In the genomic region with DNA sequence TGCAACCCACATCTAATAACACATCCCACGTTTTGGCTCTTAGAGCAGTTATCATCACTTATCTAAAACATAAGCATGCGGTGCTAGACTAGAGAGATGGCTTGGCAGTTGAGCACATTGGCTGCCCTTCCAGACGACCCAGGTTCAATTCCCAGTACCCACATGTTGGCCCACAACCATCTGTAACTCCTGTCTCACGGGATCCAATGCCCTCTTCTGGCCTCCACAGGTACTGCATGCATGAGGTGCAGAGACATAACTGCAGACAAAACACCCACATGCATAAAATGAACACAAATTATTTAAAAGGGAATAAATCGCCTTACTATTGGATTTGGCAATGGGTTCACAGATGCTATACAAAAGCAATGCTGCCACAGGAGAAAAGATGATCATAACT, we compare ENCODE assay signal across 13 mouse cellular contexts. TPM values are rescaled to one million over a fixed set of nuclear protein-coding genes. Genes with fewer than 3 reads are reported as not detected.
DNase-seq lines count a peak whose midpoint lies in the region; ATAC-seq and TF ChIP-seq lines count a peak whose summit lies in the region.
"Had no signal": no experiment of that assay in that cellular context is flagged by ENCODE, and none has a peak within 500 bp of the region (broad histone marks: within the 10 kb centered on the region; RNA-seq: fewer than 3 reads in every experiment).

No protein-coding gene starts in this region.

- H3K4me2 ChIP-seq in hindbrain, postnatal 0 days (ENCODE audit: low read depth, low read length), result no peak overlapping the region
- no peak overlapping the region for H3K4me2 ChIP-seq in hindbrain, embryonic 11.5 days (replicated peaks; ENCODE audit: low read depth, low read length)
- H3K4me2 ChIP-seq in stomach, postnatal 0 days (replicated peaks; ENCODE audit: low read depth), result no peak overlapping the region
- H3K4me2 ChIP-seq: embryonic facial prominence, embryonic 12.5 days had no signal

- no peak for ATAC-seq in hindbrain, postnatal 0 days
- ATAC-seq in hindbrain, embryonic 11.5 days (ENCODE audit: low FRiP score), result no peak
- ATAC-seq in Patski, result no peak
- ATAC-seq in stomach, postnatal 0 days (ENCODE audit: low FRiP score, low TSS enrichment), result no peak

- H3K9ac ChIP-seq in hindbrain, postnatal 0 days (replicated peaks; ENCODE audit: low read length), result no peak overlapping the region
- no peak overlapping the region for H3K9ac ChIP-seq in hindbrain, embryonic 11.5 days (ENCODE audit: low read depth, low read length)
- H3K9ac ChIP-seq in stomach, postnatal 0 days (ENCODE audit: low read length), result no peak overlapping the region
- H3K9ac ChIP-seq: embryonic facial prominence, embryonic 12.5 days had no signal

- in situ Hi-C loops in Patski (cut with MboI; ENCODE audit: low pct_unique_long_range_greater_than_20kb), result loop anchor here (5.0 to 10.0 kb wide), 3 partner anchors 390 to 918 kb away; a partner anchor contains a TSS

- TF ChIP-seq EP300 in stomach, postnatal 0 days (optimal IDR thresholded peaks at IDR 0.05), result no peak

- no peak for DNase-seq in hindbrain, postnatal 0 days (ENCODE audit: low spot score)
- no peak for DNase-seq in hindbrain, embryonic 11.5 days (ENCODE audit: low spot score)
- peak; percentile 19 for DNase-seq in spleen, adult 12 weeks (ENCODE audit: low spot score)
- no peak for DNase-seq in spleen, postnatal 14 days (ENCODE audit: low spot score in 2 of 2)
- DNase-seq in Patski (ENCODE audit: low read depth, low spot score), result no peak
- DNase-seq in stomach, postnatal 0 days (ENCODE audit: low spot score), result no peak
- no peak for DNase-seq in cerebellum, postnatal 4 days (ENCODE audit: low spot score in 2 of 2)
- DNase-seq in adrenal gland, adult 8-10 months, result no peak
- DNase-seq: heart, postnatal 10 days; kidney, adult 9 months had no signal

- CTCF ChIA-PET in Patski (lab: Charles Lee), result interaction anchor here (0.8 to 7.8 kb wide), 7 partner anchors 127 to 433 kb away, joined by 3 to 58 read pairs (median 3); a partner anchor contains a TSS

- no peaks in the 10 kb centered on the region for H3K27me3 ChIP-seq in hindbrain, postnatal 0 days (ENCODE audit: insufficient read depth, low read length)
- H3K27me3 ChIP-seq in hindbrain, embryonic 11.5 days (ENCODE audit: control insufficient read depth, insufficient read depth, low read length), result no peaks in the 10 kb centered on the region
- no peaks in the 10 kb centered on the region for H3K27me3 ChIP-seq in Patski
- no peaks in the 10 kb centered on the region for H3K27me3 ChIP-seq in stomach, postnatal 0 days (ENCODE audit: control insufficient read depth, insufficient read depth, low read length)
- H3K27me3 ChIP-seq: embryonic facial prominence, embryonic 12.5 days had no signal

- no peak overlapping the region for H3K27ac ChIP-seq in hindbrain, postnatal 0 days
- H3K27ac ChIP-seq in hindbrain, embryonic 11.5 days (ENCODE audit: low read depth, low read length), result no peak overlapping the region
- no peak overlapping the region for H3K27ac ChIP-seq in stomach, postnatal 0 days (replicated peaks)
- H3K27ac ChIP-seq: embryonic facial prominence, embryonic 12.5 days; macrophage had no signal

- WGBS in hindbrain, postnatal 0 days, result 83% methylated on average over 5 of the region's 5 CpGs
- 86% methylated on average over 5 of the region's 5 CpGs for WGBS in hindbrain, embryonic 11.5 days
- WGBS in stomach, postnatal 0 days, result 89% methylated on average over 5 of the region's 5 CpGs

- POLR2A ChIA-PET in Patski (lab: Charles Lee), result no interaction called here

- peak; percentile 59 for TF ChIP-seq CTCF in hindbrain, postnatal 0 days (IDR thresholded peaks at IDR 0.05; ENCODE audit: low read depth)
- TF ChIP-seq CTCF in Patski (IDR thresholded peaks at IDR 0.05), result peak; percentile 58
- peak; percentile 65 for TF ChIP-seq CTCF in stomach, postnatal 0 days (IDR thresholded peaks at IDR 0.05; ENCODE audit: low read depth)

- H3K4me1 ChIP-seq in hindbrain, postnatal 0 days (ENCODE audit: insufficient read depth, low read length), result no peaks in the 10 kb centered on the region
- no peaks in the 10 kb centered on the region for H3K4me1 ChIP-seq in hindbrain, embryonic 11.5 days (replicated peaks; ENCODE audit: control insufficient read depth, insufficient read depth, low read length)
- no peaks in the 10 kb centered on the region for H3K4me1 ChIP-seq in stomach, postnatal 0 days (replicated peaks; ENCODE audit: control insufficient read depth, insufficient read depth)

- H3K9me3 ChIP-seq in hindbrain, postnatal 0 days (ENCODE audit: low read length), result no peaks in the 10 kb centered on the region
- no peaks in the 10 kb centered on the region for H3K9me3 ChIP-seq in hindbrain, embryonic 11.5 days (ENCODE audit: control insufficient read depth, low read length)
- no peaks in the 10 kb centered on the region for H3K9me3 ChIP-seq in stomach, postnatal 0 days (ENCODE audit: control insufficient read depth, low read length)
- H3K9me3 ChIP-seq: embryonic facial prominence, embryonic 12.5 days had no signal

- H3K4me3 ChIP-seq in hindbrain, postnatal 0 days (ENCODE audit: low read length), result no peak overlapping the region
- H3K4me3 ChIP-seq in hindbrain, embryonic 11.5 days (ENCODE audit: low read depth, low read length), result no peak overlapping the region
- H3K4me3 ChIP-seq in stomach, postnatal 0 days (ENCODE audit: low read depth, low read length), result no peak overlapping the region
- H3K4me3 ChIP-seq: embryonic facial prominence, embryonic 12.5 days; myocyte had no signal

- H3K36me3 ChIP-seq in hindbrain, postnatal 0 days (ENCODE audit: insufficient read depth, low read length), result no peaks in the 10 kb centered on the region
- no peaks in the 10 kb centered on the region for H3K36me3 ChIP-seq in hindbrain, embryonic 11.5 days (ENCODE audit: control insufficient read depth, insufficient read depth, low read length)
- H3K36me3 ChIP-seq in stomach, postnatal 0 days (ENCODE audit: control insufficient read depth, insufficient read depth, low read length), result no peaks in the 10 kb centered on the region; the same call in 1 of the 2 replicates

RNA-seq across cellular contexts. Expression of a gene that starts 12.7 kb away (rescaled TPM):
- total RNA-seq in hindbrain, postnatal 0 days (2014; rRNA removed), result 43.2 and 48.5 TPM in 2 replicates
- polyA plus RNA-seq in hindbrain, postnatal 0 days (2015; fragmentation: Nextera tagmentation; extraction: Ambion mirVana), result 22.4 and 22.6 TPM in 2 replicates
- polyA plus RNA-seq in hindbrain, embryonic 11.5 days (2014; fragmentation: Nextera tagmentation; extraction: Ambion mirVana), result 26.3 and 27.2 TPM in 2 replicates
- polyA plus RNA-seq in Patski (2021), result 13.0 TPM
- polyA plus RNA-seq in stomach, postnatal 0 days (2015; fragmentation: Nextera tagmentation; extraction: Ambion mirVana), result 66.0 and 66.5 TPM in 2 replicates
- total RNA-seq in adrenal gland, adult 8-10 months (2022), result 10 to 100 TPM; 24.7 to 32.5 (median 27.5) TPM

RNA-seq across cellular contexts. Expression of a gene that starts 14.8 kb away (rescaled TPM):
- 4.3 and 5.3 TPM in 2 replicates for total RNA-seq in hindbrain, postnatal 0 days (2014; rRNA removed)
- 6.2 and 8.2 TPM in 2 replicates for polyA plus RNA-seq in hindbrain, postnatal 0 days (2015; fragmentation: Nextera tagmentation; extraction: Ambion mirVana)
- 32.4 and 33.3 TPM in 2 replicates for polyA plus RNA-seq in hindbrain, embryonic 11.5 days (2014; fragmentation: Nextera tagmentation; extraction: Ambion mirVana)
- polyA plus RNA-seq in Patski (2021), result 18.6 TPM
- polyA plus RNA-seq in stomach, postnatal 0 days (2015; fragmentation: Nextera tagmentation; extraction: Ambion mirVana), result 12.6 and 13.6 TPM in 2 replicates
- total RNA-seq in adrenal gland, adult 8-10 months (2022), result 10 to 100 TPM; 41.4 to 55.0 (median 44.1) TPM
